Mouse (Mus musculus) adrenal gland, postnatal 4 days (tissue): ENCODE results near the gene Mylk. TPM values are rescaled to one million over a fixed set of nuclear protein-coding genes. Genes with fewer than 3 reads are reported as not detected.

Experiments
- DNase-seq, 2 experiments: peaks; one replicate each; pipeline ENCODE4 v3.0.0; 2021 to 2022; ENCODE audit warnings: low spot score in 2 of 2, mixed read lengths in 2 of 2
- total RNA-seq, 2 experiments: library from RNA; stranded (reverse); gene quantifications; 2 replicates each; pipeline ENCODE4 v1.2.3; 2021

Mylk gene
- total RNA-seq, 2 experiments from 2014 or later = 50.8 to 66.3 TPM

DNA sequence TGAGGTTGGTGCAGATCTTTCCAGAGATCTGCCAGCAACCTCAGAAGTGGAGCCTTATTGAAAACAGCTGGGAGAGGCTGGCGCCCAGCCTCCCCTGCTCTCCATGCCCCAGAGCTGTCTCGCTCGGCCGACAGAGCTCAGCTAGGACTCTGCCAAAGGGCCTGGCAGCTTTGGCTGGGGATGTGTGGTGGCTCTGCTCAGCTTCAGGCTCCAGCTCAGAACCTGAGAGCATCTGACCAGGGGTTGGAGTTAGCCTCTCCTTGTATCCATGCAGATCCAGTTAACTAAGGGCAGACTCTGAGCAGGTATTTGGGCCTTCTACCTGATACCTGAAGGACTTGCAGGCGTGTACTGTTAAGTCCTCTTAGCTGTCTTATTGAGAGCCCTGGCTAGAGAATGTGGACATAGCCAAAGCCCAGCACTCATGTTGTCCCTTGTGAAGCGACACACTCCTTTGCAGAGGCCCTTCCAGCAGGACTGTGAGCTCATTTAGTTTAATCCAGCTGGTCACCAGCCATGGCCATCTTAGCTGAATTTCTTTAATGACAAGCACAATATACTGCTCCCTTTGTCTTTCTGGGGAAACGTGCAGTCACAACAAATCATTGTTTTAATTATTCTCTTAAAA lies 94.8 kb downstream of the Mylk start:
- no peak for DNase-seq

DNA sequence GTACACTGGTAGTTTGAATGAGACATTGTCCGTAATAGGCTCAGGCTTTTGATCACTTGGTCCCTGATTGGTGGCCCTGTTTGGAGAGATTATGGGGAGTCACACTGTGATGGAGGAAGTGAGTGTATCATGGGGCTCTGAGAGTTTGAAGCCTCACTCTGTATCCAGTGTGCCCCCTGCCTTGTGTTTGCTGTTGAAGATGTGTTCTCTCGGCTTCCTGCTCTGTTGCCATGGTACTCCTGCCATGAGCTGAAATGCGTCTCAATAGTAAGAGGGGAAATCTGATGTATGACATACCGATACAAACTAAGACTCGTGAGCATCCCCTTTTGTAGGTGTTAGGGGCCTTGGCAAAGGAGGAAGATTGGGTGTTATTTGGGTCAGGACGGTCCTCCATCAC lies 99.8 kb downstream of the Mylk start:
- DNase-seq = no peak

DNA sequence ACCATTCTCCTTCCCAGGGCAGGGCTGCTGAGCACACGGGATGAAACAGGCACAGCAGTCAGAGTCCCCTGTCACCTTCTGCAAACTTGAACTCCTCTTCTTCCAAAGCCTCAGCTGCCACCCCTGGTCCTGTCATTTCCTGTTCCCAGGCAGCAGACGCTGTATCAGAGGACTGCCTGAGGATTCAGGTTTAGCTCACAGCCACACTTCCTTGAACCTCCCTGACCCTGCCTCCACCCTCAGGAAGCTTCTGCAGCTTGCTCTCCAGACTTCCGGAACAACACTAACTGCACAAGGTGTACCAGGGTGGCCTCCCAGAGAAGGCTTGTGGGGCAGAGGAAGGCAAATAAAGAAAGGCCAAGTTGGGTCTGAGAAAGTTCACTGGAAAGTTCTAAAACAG lies 102.6 kb downstream of the Mylk start:
- DNase-seq = no peak

DNA sequence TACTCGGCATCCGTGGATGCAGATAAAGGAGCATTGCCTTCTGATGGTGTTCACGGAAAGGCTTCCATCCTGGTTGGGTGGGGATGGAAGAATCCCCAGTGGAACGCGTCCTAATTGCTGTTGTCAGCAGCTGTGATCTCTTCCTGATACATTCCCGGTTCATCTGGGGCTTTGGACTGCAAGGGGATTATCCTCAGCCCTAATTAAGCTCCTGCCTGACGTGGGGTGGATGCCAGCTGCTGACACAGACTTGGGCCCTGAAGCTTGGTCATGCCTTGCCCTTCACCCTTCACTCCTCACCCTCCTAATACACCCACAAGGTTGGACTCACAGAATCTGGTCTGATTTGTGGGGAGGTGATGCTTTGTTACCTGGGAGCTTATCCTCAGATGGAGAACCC lies 109.1 kb downstream of the Mylk start:
- DNase-seq = no peak

DNA sequence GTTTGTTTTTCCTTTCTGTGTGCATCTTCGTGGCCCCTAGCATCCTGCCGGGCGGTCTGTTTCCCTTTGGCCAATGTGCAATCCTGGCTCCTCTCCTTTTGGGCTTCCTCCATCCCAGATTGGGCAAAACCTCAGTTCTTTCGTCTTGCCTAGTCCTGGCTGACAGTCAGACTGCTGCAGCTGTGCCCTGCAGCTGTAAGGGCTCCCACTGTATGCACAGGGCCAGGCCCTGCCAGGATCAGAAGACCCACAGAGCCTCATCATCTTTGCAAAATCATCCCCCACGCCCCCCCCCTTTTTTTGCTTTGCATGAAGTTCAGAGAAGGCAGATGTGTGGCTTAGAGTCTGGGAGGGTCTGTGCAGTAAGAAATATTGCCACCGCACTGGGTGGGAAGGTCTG lies 110.1 kb downstream of the Mylk start:
- no peak for DNase-seq

DNA sequence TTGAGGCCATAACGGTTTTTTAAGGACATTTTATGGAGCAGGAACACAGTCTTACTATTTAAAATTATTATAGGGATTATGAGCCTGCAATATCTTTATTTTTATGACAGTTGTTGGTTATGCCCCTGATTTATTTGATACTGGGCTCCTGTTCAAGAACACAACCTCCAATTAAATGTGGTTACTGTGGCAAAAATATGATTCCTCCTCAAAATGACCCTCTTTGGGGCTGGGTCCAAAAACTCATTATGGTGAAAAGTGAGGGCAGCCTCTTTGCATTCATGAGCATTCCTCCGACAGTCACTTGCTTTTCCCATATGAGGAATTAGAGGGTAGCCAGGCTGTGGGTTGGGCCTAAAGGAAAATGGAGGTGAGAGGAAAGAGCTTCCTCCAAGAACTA lies 110.7 kb downstream of the Mylk start:
- no peak for DNase-seq

DNA sequence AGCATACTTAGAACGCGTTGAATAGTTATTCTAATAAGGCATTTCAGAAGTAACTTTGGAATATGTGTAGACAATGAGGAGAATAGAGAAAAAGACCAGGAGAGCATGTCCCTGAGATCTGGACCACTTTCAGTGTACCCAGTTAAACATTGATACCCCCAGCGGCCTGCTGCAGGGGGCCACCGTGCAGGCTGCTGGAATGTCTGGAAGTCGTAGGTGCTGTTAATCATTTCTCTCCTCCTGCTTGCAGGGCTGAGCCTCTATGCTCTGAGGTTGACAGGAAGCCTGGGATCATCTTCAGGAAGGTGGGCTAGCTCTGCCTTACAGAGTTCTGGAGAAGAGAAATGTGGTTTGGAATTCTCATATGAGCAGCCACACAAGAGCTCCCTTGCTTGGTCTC lies 112.6 kb downstream of the Mylk start:
- no peak for DNase-seq

DNA sequence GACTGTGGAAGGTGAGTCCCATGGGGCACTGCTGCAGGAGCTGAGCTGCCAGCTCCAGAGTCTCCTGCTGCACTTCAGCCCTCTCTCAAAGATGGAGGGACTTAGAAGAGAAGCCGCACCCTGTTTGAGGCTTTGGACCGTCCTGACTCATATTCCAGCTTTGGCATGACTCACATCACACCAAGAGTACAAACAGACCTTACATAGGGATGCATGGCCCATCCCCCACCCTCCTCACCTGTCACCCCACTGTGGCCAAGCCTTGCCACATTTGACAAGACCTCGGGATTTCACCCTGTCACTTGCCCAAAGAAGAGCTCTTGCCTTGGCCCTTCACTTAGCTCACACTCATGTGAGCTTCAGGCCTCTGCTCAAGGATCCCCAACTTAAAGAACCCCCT lies 115.8 kb downstream of the Mylk start:
- no peak for DNase-seq

DNA sequence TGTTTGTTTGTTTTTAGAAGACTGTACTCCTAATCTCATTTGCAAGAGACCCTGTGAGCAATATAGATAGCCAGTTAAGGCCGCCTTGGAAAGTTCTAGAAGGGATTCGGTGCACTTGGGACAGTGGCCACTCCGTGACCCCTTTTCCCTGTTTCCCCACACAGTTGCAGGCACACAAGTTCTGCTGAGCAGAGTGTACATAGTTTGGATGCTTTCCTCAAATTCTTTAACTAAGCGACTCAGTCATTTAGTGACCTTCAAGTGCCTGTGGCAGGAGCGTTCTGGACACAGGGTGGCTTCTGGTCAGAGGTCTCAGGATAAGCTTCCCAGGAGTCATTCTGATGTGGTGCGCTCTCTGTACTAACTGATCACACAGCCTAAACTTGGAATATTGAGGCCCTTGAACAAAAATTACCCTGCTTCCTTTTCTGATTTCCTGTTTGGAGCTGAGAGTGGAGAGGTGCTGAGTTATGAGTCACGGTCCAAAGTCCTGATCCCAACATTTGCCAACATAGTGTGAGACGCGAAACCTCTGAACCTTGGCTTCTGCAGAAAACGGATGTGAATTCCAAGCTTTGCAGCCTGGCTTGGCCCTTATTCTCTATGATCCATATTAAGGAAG lies 116.8 kb downstream of the Mylk start:
- DNase-seq = no peak

DNA sequence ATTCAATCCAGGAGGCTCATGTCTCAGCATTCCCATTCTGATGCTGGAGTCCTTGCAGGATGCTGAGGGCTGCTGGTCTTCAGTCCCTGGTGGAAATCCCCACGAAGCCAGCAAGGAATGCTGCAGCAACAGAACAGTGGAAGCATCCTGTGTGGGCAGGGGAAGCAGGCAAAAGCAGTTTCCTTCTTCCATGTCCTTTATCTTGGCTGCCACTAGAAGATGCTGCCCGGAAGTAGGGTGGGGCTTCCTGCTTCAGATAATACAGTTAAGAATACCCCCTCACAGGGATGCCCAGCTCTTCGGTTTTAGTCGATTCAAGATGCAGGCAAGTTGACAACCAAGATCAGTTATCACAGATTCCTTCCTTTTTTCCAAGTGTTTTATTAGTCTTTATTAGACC lies 120.4 kb downstream of the Mylk start:
- no peak for DNase-seq

DNA sequence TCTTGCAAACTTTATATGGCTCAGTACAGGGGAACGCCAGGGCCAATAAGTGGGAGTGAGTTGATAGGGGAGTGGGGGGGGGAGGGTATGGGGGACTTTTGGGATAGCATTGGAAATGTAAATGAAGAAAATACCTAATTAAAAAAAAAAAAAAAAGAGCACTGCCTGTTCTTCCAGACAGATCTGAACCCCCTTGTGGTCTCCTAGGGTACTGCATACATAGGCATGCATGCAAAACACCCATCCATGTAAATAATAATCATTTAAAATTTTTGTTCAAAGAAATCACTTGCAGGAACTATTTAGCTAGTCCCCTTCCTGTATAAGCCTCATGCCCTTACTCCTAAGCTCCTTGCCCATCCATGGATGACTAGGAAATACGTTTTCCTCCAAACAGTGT lies 122.2 kb downstream of the Mylk start:
- DNase-seq = no peak

DNA sequence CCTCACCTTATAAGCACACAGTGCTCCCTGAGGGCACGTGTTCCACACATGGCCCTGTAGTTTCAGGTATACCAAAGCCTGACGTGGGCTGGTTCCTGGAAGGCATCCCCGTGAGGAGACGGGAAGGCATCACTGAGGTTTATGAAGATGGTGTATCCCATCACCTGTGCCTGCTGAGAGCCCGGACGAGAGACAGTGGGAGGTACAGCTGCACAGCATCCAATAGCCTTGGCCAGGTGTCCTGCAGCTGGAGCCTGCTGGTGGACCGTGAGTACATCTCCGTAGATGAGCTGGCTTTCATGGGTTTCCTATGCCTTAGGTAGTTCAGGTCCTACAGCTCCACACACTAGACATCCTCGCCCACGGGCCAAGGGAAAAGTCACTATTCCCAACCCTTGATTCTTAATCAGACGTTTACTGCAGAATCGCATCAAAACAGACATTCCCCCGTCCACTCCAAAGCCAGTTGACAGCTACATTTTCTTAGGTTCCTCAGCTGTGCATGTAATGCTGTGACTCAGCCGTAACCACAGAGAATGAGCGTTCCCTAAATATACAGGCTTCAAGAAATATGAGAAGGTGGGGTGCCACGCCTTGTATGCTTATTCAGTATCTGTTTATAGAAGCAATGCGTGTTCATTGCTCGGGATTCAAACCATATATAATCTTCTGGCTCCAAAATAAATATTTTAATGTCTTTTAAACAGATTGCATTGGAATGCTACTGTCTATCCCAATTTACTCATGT lies 135.2 kb downstream of the Mylk start:
- no peak for DNase-seq

DNA sequence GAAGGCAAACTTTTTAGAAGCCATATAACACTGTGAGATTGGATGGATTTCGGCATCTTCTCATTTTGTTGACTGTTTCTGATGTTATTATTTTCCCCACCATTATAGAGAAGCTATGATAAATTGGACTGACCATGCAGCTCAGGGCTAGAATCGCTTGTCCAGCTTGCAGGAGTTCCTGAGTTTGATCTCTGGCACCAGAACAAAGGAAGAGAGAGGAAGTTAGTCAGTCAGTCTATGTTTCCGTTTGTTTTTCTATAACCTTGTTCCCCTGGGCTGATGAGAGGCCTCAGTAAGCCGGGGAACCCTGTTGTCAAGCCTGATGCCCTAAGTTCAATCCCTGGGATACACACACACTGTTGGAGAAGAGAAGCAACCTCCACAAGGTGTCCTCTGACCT lies 135.8 kb downstream of the Mylk start:
- no peak for DNase-seq

DNA sequence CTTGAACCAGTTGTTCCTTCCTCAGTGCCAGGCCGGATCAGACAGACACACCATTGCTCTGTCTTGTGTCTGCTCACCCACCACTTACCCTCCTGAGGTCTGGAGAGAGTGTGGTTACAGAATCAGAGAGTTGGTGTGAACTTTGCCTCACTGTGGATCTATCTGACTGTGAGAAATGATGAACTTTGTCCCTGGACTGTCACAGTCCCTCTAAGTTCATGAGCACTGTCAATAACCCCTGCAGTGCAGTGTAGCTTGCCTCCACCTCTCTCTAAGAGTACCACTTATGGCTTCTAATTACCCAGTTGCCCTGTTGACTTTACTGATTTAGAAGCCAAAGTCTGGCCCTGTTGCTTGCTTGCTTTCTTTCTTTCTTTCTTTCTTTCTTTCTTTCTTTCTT lies 142.0 kb downstream of the Mylk start:
- no peak for DNase-seq

DNA sequence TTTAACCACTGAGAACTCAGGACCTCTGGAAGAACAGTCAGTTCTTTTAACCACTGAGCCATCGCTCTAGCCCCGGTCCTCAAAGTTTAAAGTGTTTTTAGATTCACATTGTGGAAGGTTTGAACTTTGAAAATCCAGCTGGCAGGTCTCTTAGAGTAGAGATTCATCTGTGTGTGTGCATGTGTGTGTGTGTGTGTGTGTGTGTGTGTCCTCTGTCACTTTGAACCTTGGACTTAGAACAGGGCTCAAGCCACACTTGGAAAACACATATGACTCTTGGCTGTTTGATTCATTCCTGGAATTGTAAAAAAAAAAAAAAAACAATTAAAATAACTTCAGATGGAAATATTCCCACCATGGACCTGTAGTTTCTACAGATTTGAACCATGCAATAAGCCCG lies 149.0 kb downstream of the Mylk start:
- no peak for DNase-seq

DNA sequence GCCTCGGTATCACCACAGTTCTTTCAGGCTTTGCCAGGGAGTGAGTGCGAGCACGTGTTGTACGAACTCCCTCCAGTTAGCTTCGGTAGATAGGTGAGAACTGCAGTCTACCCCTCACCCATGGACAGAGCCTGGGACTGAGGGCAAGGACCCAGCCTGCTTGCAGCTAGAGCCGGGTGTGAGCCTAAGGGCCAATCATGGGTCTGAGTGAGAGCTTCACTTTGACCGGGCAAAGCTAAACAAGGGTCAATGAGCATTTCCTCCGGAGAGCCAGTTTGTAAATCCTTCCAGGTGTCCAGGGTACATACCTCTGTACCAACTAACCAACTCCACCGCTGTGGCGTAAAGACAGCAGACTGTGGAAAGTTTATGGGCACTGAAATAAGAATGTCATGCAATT lies 150.9 kb downstream of the Mylk start:
- DNase-seq = no peak

DNA sequence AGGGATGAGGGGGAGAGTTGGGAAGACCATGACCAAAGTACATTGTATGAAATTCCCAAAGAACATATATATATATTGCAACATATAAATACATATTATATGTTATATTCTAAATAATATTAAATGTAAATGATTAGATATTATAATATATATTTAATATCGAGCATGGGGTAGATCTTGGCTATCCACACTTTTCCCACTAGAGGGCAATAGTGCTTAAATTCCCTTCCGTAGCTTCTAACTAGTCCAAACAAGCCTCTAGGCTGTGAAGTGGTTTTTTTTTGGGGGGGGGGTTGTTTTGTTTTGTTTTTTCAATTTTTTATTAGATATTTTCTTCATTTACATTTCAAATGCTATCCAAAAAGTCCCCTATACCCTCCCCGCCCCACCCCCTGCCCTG lies 152.0 kb downstream of the Mylk start:
- DNase-seq = no peak

DNA sequence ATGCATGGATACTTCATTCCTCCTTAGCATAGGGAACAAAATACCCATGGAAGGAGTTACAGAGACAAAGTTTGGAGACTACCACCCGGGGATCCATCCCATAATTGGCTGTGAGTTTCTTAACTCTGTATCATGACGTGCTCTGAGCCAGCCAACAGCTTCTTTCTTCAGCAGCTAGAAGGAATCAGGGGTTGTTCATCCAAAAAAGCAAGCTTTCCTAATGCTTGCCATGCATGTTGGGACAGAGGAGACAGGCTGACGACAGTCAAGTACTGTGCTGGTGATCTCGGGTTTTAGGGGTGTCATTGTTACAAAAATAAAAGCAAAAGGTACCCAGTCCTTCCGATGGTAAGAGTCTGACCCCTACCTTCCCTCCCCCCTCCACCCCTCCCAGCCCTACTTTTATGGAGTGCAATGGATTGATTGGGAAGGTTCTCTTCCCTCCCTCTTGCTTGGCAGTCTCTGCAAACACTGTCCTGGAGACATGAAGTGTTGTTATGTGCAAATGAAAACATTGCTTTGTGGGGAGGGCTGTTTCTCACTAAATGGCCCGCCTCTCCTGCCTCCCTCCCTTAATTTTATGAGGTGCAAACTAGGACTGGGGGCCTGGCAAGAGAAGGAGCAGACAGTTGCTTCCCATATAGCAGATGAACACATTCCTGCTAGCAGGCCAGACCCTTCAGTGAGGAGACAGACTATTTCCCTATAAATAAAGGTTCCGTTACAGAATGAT lies 153.2 kb downstream of the Mylk start:
- DNase-seq = no peak

DNA sequence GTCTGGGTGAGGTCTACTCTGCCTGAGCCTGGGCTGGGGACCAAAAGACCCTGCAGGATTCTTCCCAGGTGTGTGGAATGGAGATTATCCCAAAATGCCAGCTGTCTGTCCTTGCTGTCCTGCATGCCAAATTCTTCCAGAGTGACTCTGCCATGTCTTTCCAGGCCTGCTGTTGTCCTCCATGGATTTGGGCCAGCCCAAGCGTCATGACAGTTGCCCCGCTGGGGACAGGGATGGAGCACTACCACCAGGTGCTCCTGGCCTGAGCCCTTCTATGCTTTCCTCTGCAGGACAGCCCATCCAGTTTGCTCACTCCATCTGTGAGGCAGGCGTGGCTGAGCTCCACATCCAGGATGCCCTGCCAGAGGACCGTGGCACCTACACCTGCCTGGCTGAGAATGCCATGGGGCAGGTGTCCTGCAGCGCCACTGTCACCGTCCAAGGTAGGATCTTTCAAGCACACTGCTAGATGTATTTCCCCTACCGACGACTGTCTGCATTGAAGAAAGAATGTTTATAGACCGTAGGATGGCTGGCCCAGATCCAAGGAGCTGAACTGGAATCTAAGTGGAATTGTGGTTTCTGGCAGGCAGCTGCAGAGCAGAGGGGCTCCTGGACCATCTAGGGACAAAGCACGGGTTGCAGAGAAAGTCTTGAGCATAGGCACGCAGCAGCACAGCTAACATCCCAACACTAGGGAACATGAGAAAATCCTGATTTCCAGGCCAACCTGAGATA lies 154.2 kb downstream of the Mylk start:
- no peak for DNase-seq

DNA sequence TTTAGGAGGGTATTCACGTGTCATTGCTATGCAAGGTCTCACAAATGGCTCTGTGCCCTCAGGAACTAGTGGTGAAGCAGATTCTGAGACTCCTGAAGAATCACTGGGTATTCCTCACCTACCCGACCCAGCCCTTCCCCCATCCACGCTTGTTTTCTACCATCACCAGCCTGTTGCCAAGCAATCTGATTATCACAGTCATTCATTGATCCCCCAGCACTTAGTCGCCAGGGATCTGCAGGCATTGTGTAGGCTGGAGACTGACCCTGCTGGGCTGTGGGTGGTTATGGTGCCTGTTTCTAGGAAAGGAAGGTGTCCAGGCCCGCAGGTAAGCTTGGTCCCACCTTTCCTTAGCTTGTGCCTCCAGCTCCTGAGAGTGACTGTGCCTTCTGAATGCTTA lies 155.0 kb downstream of the Mylk start:
- no peak for DNase-seq

DNA sequence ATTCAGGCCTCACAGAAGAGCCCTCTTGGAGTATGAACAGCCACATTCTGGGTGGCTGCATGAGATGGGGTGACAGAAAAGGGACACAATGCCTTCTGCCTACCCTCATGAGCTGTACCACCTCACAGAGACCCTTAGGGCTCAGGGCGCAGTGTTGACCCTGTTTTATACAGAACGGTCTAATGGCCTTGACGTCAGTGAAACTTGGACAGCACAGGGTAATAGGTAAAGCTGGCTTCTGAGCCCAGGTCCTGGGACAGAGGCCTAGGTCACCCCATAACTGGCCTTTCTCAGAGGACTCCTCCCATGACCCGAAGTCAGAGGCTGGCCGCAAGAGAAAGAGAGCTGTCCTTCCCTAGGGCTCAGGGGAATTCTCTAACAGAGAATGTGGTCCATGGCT lies 155.5 kb downstream of the Mylk start:
- DNase-seq = no peak
